Mouse (Mus musculus) E14TG2a.4 (cell line): ENCODE results near the gene Dnah2.

Experiments
- CTCF ChIP-seq: conservative IDR thresholded peaks from 2 replicates; pipeline ENCODE4 v1.5.1; 2014; ENCODE audit warnings: low read length
- NANOG ChIP-seq: IDR thresholded peaks from 2 replicates; pipeline ENCODE4 v1.6.1; 2014; ENCODE audit warnings: borderline replicate concordance, low read length, mixed read lengths
- POU5F1 ChIP-seq: IDR thresholded peaks from 2 replicates; pipeline ENCODE4 v1.6.1; 2014; ENCODE audit warnings: low read length, borderline replicate concordance

DNA sequence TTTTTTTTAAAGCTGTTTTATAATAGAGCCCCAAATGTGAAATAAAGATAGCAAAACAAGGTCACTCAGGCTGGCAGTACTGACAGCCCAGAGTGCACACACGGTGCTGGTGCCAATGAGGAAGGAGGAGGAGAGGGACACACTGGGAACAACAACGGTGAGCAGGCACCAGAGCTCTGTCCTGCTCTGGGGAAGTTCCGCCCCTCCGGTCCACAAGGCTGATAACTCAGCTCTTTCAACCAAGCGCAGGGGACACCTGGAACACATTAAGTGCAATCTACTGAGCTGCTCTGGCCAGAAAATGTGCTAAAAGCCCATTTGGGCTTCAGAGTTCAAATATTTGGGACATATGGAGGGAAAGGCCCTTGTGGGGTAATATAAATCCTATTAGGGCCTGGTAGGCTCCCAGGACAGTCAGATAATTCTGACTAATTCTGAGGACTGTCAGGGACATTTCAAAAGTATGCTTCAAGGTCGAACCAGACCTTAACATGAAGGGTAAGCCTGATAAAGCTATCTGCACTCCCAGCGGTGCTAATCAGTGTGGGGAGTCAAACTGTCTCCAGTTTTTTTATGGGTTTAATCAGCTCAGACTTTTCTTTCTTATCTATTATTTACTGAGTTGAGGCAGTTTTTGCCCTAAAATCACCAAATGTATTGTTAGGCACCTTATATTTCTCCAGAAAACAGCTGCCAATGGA, 38.0 kb downstream of the Dnah2 start:
- no peak for TF ChIP-seq CTCF
- no peak for TF ChIP-seq NANOG
- TF ChIP-seq POU5F1: no peak
